In the genomic region with DNA sequence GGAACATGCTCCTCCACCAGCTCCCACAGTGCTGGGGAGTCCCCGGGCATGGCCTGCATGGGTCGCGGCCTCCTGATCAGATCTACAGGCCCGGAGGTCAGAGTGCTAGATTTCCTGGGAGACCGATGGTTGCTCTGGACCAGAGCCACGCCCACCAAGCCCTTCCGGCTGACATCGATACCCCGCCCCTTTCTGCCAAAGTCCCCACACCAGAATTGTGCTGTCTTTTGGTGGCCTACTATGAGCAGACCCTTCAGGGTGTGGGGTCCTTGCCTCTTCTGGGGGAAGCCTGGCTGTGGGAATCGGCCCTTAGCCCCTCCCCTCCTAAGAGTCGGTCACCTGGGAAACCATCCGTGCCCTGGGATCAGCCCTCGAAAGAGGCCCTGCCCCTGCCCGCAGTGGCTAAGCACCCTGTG, we compare ENCODE assay signal across 8 mouse cellular contexts. TPM values are rescaled to one million over a fixed set of nuclear protein-coding genes. Genes with fewer than 3 reads are reported as not detected.
DNase-seq lines count a peak whose midpoint lies in the region; ATAC-seq and TF ChIP-seq lines count a peak whose summit lies in the region.

A gene (minus strand): TSS at position 87 of the 416 bp plus-strand sequence.

- no peak for TF ChIP-seq CTCF in CH12.LX (conservative IDR thresholded peaks at IDR 0.05 in 1 of 2, IDR thresholded peaks at IDR 0.05 in 1 of 2; ENCODE audit: low read depth in 2 of 2, low read length in 2 of 2)

- TF ChIP-seq EP300 in CH12.LX (IDR thresholded peaks at IDR 0.05; ENCODE audit: low read length): no peak

- peak; percentile 27; the same call in 1 of the 2 replicates for ATAC-seq in lung, embryonic 15.5 days (ENCODE audit: borderline replicate concordance, extremely low read depth, low FRiP score, low TSS enrichment)
- no peak for ATAC-seq in cerebellum, adult (ENCODE audit: insufficient number of reproducible peaks, low FRiP score, low TSS enrichment)

- H3K27me3 ChIP-seq in CH12.LX (replicated peaks): no peaks in the 10 kb centered on the region
- H3K27me3 ChIP-seq in lung, embryonic 15.5 days: 0 out of 2 replicates have a peak, but pooled peaks cover under 1% of the 10 kb centered on the region

- no peaks in the 10 kb centered on the region for H3K9me3 ChIP-seq in CH12.LX (replicated peaks; ENCODE audit: low read length)
- H3K9me3 ChIP-seq in lung, embryonic 15.5 days: no peaks in the 10 kb centered on the region

- H3K9ac ChIP-seq in CH12.LX (ENCODE audit: insufficient read depth, low read depth): no peak within 1 kb of the TSS
- no peak within 1 kb of the TSS for H3K9ac ChIP-seq in lung, embryonic 15.5 days

- no peaks in the 10 kb centered on the region for H3K79me2 ChIP-seq in CH12.LX (replicated peaks; ENCODE audit: control insufficient read depth, extremely low read depth, insufficient read depth, poor library complexity, severe bottlenecking)

- no peak within 1 kb of the TSS for H3K27ac ChIP-seq in CH12.LX (ENCODE audit: insufficient read depth, low read depth)
- H3K27ac ChIP-seq in lung, embryonic 15.5 days: no peak within 1 kb of the TSS

- WGBS in lung, embryonic 15.5 days: 3% methylated on average over 14 of the region's 14 CpGs

- peaks cover 15 to 90% of the 10 kb centered on the region in 2 experiments for H3K36me3 ChIP-seq in CH12.LX (replicated peaks in 1 of 2; ENCODE audit: control insufficient read depth in 1 of 2, insufficient read depth in 1 of 2, low read length in 1 of 2)
- H3K36me3 ChIP-seq in lung, embryonic 15.5 days: peaks cover 10% of the 10 kb centered on the region

- dilution Hi-C loops in CH12.LX (cut with MboI; ENCODE audit: extremely low pct_ligation_motif_present, extremely low pct_unique_long_range_greater_than_20kb, low sequenced_read_pairs): no loop called here

- no peak for TF ChIP-seq POLR2A in CH12.LX (IDR thresholded peaks at IDR 0.05; ENCODE audit: low read depth, low read length)

- H3K4me1 ChIP-seq in CH12.LX (ENCODE audit: control insufficient read depth in 1 of 2, insufficient read depth in 2 of 2): 0 out of 4 replicates have a peak, but pooled peaks cover 0 to 4% of the 10 kb centered on the region in 2 experiments
- H3K4me1 ChIP-seq in lung, embryonic 15.5 days: peaks cover 11% of the 10 kb centered on the region; the same call in 1 of the 2 replicates

- no peak within 1 kb of the TSS for H3K4me3 ChIP-seq in CH12.LX (replicated peaks in 1 of 3; ENCODE audit: low read depth in 2 of 3, low read length in 2 of 3, poor library complexity in 1 of 3)
- H3K4me3 ChIP-seq in lung, embryonic 15.5 days: peak within 1 kb of the TSS; percentile 18

- no peak for DNase-seq in CH12.LX (ENCODE audit: extremely low read depth)
- peak; percentile 70 for DNase-seq in embryo, embryonic 11 days
- peak; percentile 43 for DNase-seq in kidney, adult 11 months
- DNase-seq in testis, postnatal 10 days (ENCODE audit: low spot score): peak; percentile 65
- no peak for DNase-seq in thymus, adult 18-20 months
- no peak for DNase-seq in urinary bladder, adult 2 months (ENCODE audit: low spot score)

- no peak for TF ChIP-seq RAD21 in CH12.LX (IDR thresholded peaks at IDR 0.05; ENCODE audit: low read depth, low read length)

- in situ Hi-C loops in CH12.LX (cut with MboI; ENCODE audit: low pct_ligation_motif_present, low pct_unique_long_range_greater_than_20kb, low sequenced_read_pairs): no loop called here

- peak within 1 kb of the TSS; percentile 44; the same call in 1 of the 2 replicates for H3K4me2 ChIP-seq in CH12.LX (ENCODE audit: insufficient read depth, low read depth, poor library complexity, severe bottlenecking)
- H3K4me2 ChIP-seq in lung, embryonic 15.5 days: peak within 1 kb of the TSS; percentile 49

TF ChIP-seq in CH12.LX, 34 proteins besides CTCF, POLR2A, EP300 and RAD21:
- TF ChIP-seq ELF1 (IDR thresholded peaks at IDR 0.05; ENCODE audit: low read depth, low read length): no peak
- TF ChIP-seq ZKSCAN1 (IDR thresholded peaks at IDR 0.05; ENCODE audit: borderline replicate concordance, low read depth, low read length): no peak
- TF ChIP-seq PAX5 (IDR thresholded peaks at IDR 0.05; ENCODE audit: low read length): no peak
- no peak for TF ChIP-seq CHD1 (IDR thresholded peaks at IDR 0.05; ENCODE audit: low read depth, low read length)
- TF ChIP-seq RCOR1 (conservative IDR thresholded peaks at IDR 0.05; ENCODE audit: low read depth, low read length): no peak
- no peak for TF ChIP-seq JUND (conservative IDR thresholded peaks at IDR 0.05; ENCODE audit: low read depth, low read length)
- TF ChIP-seq MAZ (IDR thresholded peaks at IDR 0.05; ENCODE audit: low read depth, low read length): no peak
TF ChIP-seq in CH12.LX: peak in this region for 0.

RNA-seq across cellular contexts. Expression of the gene that starts here (rescaled TPM):
- total RNA-seq in CH12.LX (2012; rRNA removed): 0.46 and 0.93 TPM in 2 replicates
- not detected in 2 replicates for total RNA-seq in CH12.LX (2014; rRNA removed)
- polyA plus RNA-seq in CH12.LX (2012; ENCODE audit: insufficient read length, low read depth): 0.40 and 0.81 TPM in 2 replicates
- polyA plus RNA-seq in lung, embryonic 15.5 days (2015; fragmentation: Nextera tagmentation; extraction: Ambion mirVana): 0.73 and 1.9 TPM in 2 replicates
- 0.90 and 1.7 TPM in 2 replicates for polyA plus RNA-seq in urinary bladder, adult 2 months (2012; rRNA removed)

Comparison
In these comparisons a context has a peak if more than half of its experiments do, and no peak if none do; other contexts are left out.
1. DNase-seq: peak in embryo, embryonic 11 days (single experiment), kidney, adult 11 months (single experiment) and testis, postnatal 10 days (single experiment); none in CH12.LX (single experiment), thymus, adult 18-20 months (0 of 2) and urinary bladder, adult 2 months (single experiment).